Mouse (Mus musculus) heart, embryonic 13.5 days (tissue): ENCODE measurements at regions not wholly inside any gene's neighbourhood (a gene's known extent, or its start where the extent isn't known, plus 50 kb on each side); places are given as distances from the start of the nearest gene placed in this dataset.
A peak's percentile ranks its signal among the peaks of the same experiment; 100 is the strongest.

ENCODE experiments used
- ATAC-seq: fragments of 200-750 bp; cut with Nextera tagmentation; 2 replicates; pipeline ENCODE4 v1.8.0; 2017; ENCODE audit warnings: moderate TSS enrichment; ENCODE audit not compliant: insufficient number of reproducible peaks, low FRiP score, low TSS enrichment; ENCODE audit errors: extremely low read depth
- H3K27ac ChIP-seq: fragments of 300-500 bp; sonication (generic); replicated peaks from 2 replicates; pipeline ENCODE4 v1.5.1; 2015; ENCODE audit warnings: moderate library complexity, mild to moderate bottlenecking, inconsistent platforms
- H3K27me3 ChIP-seq: fragments of 300-500 bp; sonication (generic); replicated peaks from 2 replicates; pipeline ENCODE4 v1.6.1; 2015; ENCODE audit warnings: mild to moderate bottlenecking, inconsistent platforms
- H3K36me3 ChIP-seq: fragments of 300-500 bp; sonication (generic); 2 replicates; pipeline ENCODE4 v1.6.1; 2015; ENCODE audit warnings: mild to moderate bottlenecking, inconsistent platforms
- H3K4me1 ChIP-seq: fragments of 300-500 bp; sonication (generic); 2 replicates; pipeline ENCODE4 v1.6.1; 2015; ENCODE audit warnings: inconsistent platforms
- H3K4me2 ChIP-seq: fragments of 300-500 bp; sonication (generic); 2 replicates; pipeline ENCODE4 v1.6.1; 2015; ENCODE audit warnings: inconsistent platforms, mild to moderate bottlenecking, moderate library complexity
- H3K4me3 ChIP-seq: fragments of 300-500 bp; sonication (generic); 2 replicates; pipeline ENCODE4 v1.5.1; 2015; ENCODE audit warnings: moderate library complexity, mild to moderate bottlenecking, inconsistent platforms
- H3K9ac ChIP-seq: fragments of 300-500 bp; sonication (generic); 2 replicates; pipeline ENCODE4 v1.6.1; 2015; ENCODE audit warnings: inconsistent platforms, mild to moderate bottlenecking, moderate library complexity
- H3K9me3 ChIP-seq: fragments of 300-500 bp; sonication (generic); 2 replicates; pipeline ENCODE4 v1.6.1; 2016; ENCODE audit warnings: inconsistent platforms
- WGBS: fragments of 180-500 bp; shearing (Covaris S2); methylation state at CpG from one replicate; pipeline ENCODE4 v1.1.7; 2015; ENCODE audit warnings: mixed read lengths; 5-methylcytosine and 5-hydroxymethylcytosine counted together

GRCm38 (mm10) chr19:56041930-56042329 is 245.0 kb upstream of the Habp2 start:
- Histone ChIP-seq H3K27me3 (no peaks in the 10 kb centered on the region), H3K36me3 (no peaks in the 10 kb centered on the region), H3K9ac (no peak overlapping the region), H3K4me3 (no peak overlapping the region), H3K9me3 (no peaks in the 10 kb centered on the region), H3K4me2 (no peak overlapping the region), H3K4me1 (no peaks in the 10 kb centered on the region), H3K27ac (no peak overlapping the region)
- WGBS, result 87% methylated on average over 3 of the region's 3 CpGs
- no peak for ATAC-seq

DNA sequence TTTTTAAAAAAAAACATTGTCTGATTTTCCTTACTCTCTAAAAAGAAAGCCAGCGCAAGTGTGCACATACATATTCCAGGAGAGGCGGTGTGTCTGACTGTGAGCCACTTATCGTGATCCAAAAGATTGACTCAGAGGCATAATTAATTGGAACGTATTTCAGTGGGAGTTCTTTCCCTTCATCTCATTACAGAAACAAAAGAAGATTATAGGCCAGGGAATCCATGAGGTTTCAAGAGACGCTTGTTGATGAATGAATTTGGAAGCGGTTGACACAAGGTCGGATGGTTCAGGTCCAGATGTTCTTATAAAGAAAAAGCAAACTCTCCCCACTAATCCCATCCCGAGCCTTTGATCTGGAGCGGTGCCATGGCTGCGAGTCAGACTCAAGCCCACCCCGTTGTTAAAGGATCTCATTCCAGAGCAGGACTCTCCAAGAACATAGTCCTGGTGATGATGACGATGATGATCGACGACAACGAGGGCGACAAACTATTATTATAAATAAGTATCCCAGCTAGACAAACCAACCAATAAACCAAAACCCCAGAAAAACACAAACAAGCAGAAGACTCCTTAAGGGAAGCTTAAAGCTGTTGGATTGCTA is 240.1 kb upstream of the Habp2 start:
- H3K27ac ChIP-seq, result no peak overlapping the region
- no peaks in the 10 kb centered on the region for H3K36me3 ChIP-seq
- H3K4me2 ChIP-seq, result no peak overlapping the region
- no peak overlapping the region for H3K4me3 ChIP-seq
- H3K27me3 ChIP-seq, result no peaks in the 10 kb centered on the region
- H3K4me1 ChIP-seq, result no peaks in the 10 kb centered on the region
- H3K9me3 ChIP-seq, result no peaks in the 10 kb centered on the region
- ATAC-seq, result no peak
- 83% methylated on average over 16 of the region's 16 CpGs for WGBS
- no peak overlapping the region for H3K9ac ChIP-seq

GRCm38 (mm10) chr19:56054186-56054585 is 232.8 kb upstream of the Habp2 start:
- Histone ChIP-seq H3K27ac (no peak overlapping the region), H3K9ac (no peak overlapping the region), H3K36me3 (no peaks in the 10 kb centered on the region), H3K4me2 (no peak overlapping the region), H3K4me1 (no peaks in the 10 kb centered on the region), H3K9me3 (no peaks in the 10 kb centered on the region), H3K27me3 (no peaks in the 10 kb centered on the region; the same call in 1 of the 2 replicates), H3K4me3 (no peak overlapping the region)
- WGBS, result 82% methylated on average over 8 of the region's 8 CpGs
- ATAC-seq, result no peak

- Histone ChIP-seq H3K9ac (no peak overlapping the region), H3K9me3 (no peaks in the 10 kb centered on the region), H3K27me3 (no peaks in the 10 kb centered on the region; the same call in 1 of the 2 replicates), H3K4me2 (no peak overlapping the region), H3K27ac (no peak overlapping the region), H3K4me3 (no peak overlapping the region), H3K36me3 (no peaks in the 10 kb centered on the region), H3K4me1 (no peaks in the 10 kb centered on the region)
- 73% methylated on average over 6 of the region's 6 CpGs for WGBS
- no peak for ATAC-seq
Measured at GRCm38 (mm10) chr19:56056397-56056796, 230.5 kb upstream of the Habp2 start.

GRCm38 (mm10) chr19:56061882-56062540 is 224.9 kb upstream of the Habp2 start:
- Histone ChIP-seq H3K4me1 (no peaks in the 10 kb centered on the region), H3K36me3 (no peaks in the 10 kb centered on the region), H3K9me3 (no peaks in the 10 kb centered on the region), H3K9ac (no peak overlapping the region), H3K4me3 (no peak overlapping the region), H3K27me3 (peaks cover 4% of the 10 kb centered on the region; the same call in 1 of the 2 replicates), H3K27ac (no peak overlapping the region), H3K4me2 (no peak overlapping the region)
- 71% methylated on average over 10 of the region's 10 CpGs for WGBS
- ATAC-seq, result no peak

DNA sequence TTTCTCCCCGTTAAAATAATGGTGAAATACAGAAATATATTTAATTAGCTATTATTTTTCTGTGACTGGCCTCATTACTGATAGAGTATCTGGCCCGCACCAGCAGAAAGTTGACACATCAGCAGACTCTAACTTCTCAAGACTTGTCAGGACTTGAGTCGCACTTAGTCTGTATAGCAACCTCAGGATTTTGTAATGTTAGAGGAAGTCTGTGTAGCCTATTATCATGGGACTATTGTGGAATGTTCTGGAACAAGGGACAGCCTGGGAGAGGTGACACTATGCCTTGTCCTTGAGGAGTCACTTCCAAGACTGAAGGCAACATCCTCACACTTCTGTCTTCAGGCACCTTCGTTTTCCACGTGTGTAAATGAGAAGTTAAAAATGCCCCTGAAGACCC is 223.8 kb upstream of the Habp2 start:
- Histone ChIP-seq H3K27ac (no peak overlapping the region), H3K4me3 (no peak overlapping the region), H3K4me1 (no peaks in the 10 kb centered on the region), H3K27me3 (0 out of 2 replicates have a peak, but pooled peaks cover 8% of the 10 kb centered on the region), H3K9me3 (no peaks in the 10 kb centered on the region), H3K9ac (no peak overlapping the region), H3K4me2 (no peak overlapping the region), H3K36me3 (no peaks in the 10 kb centered on the region)
- WGBS, result 63% methylated on average over 5 of the region's 5 CpGs
- ATAC-seq, result no peak

GRCm38 (mm10) chr19:56065730-56066129 is 221.2 kb upstream of the Habp2 start:
- Histone ChIP-seq H3K4me1 (peaks cover 7% of the 10 kb centered on the region), H3K27ac (no peak overlapping the region), H3K4me3 (no peak overlapping the region), H3K9ac (no peak overlapping the region), H3K9me3 (no peaks in the 10 kb centered on the region), H3K36me3 (no peaks in the 10 kb centered on the region), H3K4me2 (no peak overlapping the region), H3K27me3 (0 out of 2 replicates have a peak, but pooled peaks cover 8% of the 10 kb centered on the region)
- 45% methylated on average over 6 of the region's 6 CpGs for WGBS
- ATAC-seq, result no peak

DNA sequence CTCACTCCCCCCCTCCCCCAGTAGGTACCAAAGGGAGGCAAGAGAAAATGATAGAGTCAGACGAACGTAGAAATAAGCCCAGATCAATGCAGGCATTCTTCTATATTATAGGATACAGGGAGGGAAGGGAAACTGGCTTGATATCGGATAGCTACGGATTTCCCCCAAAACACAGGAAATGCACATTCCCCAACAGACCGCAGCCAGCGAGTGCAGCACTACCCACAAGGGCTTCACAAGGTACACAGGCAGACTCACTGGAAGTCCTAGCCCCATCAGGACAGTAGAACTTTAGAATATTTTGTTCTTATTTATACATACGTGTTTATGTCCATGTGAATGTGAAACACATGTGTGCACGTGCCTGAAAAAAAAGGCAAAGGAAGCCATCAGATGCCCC is 218.8 kb upstream of the Habp2 start:
- H3K27ac ChIP-seq, result no peak overlapping the region
- no peak overlapping the region for H3K4me3 ChIP-seq
- no peaks in the 10 kb centered on the region for H3K9me3 ChIP-seq
- no peak overlapping the region for H3K4me2 ChIP-seq
- H3K4me1 ChIP-seq, result peaks cover 7% of the 10 kb centered on the region
- no peak overlapping the region for H3K9ac ChIP-seq
- H3K27me3 ChIP-seq, result 0 out of 2 replicates have a peak, but pooled peaks cover 8% of the 10 kb centered on the region
- 57% methylated on average over 8 of the region's 8 CpGs for WGBS
- no peaks in the 10 kb centered on the region for H3K36me3 ChIP-seq
- no peak for ATAC-seq

DNA sequence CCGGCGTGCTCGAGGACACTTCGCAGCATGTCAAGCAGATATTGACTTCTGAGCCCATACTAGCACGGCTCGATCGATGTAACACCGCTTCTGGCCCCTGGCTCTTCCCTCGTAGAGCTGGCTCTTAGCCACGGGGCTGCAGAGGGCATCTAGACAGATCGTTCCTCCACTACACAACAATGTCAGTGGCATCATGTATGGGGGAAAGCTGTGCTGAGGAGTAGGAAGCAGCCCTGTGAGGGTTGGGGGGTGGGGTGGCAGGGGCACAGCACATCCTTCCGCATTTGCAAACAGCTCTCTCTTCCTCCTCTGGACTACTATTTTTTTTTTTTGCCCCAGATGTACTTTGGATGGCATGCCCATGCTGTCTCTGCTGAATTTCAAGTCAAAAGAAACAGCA is 218.1 kb upstream of the Habp2 start:
- H3K4me2 ChIP-seq, result peak overlapping the region; percentile 9; the same call in 1 of the 2 replicates

GRCm38 (mm10) chr19:56069266-56069665 is 217.7 kb upstream of the Habp2 start:
- Histone ChIP-seq H3K27me3 (0 out of 2 replicates have a peak, but pooled peaks cover 7% of the 10 kb centered on the region), H3K9me3 (no peaks in the 10 kb centered on the region), H3K9ac (no peak overlapping the region), H3K4me3 (no peak overlapping the region), H3K36me3 (no peaks in the 10 kb centered on the region), H3K4me1 (peaks cover 7% of the 10 kb centered on the region), H3K4me2 (no peak overlapping the region), H3K27ac (no peak overlapping the region)
- 53% methylated on average over 10 of the region's 10 CpGs for WGBS
- ATAC-seq, result no peak

More for the DNA sequence above, 218.1 kb upstream of the Habp2 start:
- H3K27ac ChIP-seq, result no peak overlapping the region
- ATAC-seq, result no peak
- H3K4me1 ChIP-seq, result peaks cover 7% of the 10 kb centered on the region
- no peak overlapping the region for H3K9ac ChIP-seq
- no peaks in the 10 kb centered on the region for H3K9me3 ChIP-seq
- 62% methylated on average over 12 of the region's 12 CpGs for WGBS
- 0 out of 2 replicates have a peak, but pooled peaks cover 4% of the 10 kb centered on the region for H3K27me3 ChIP-seq
- H3K36me3 ChIP-seq, result no peaks in the 10 kb centered on the region
- no peak overlapping the region for H3K4me3 ChIP-seq

DNA sequence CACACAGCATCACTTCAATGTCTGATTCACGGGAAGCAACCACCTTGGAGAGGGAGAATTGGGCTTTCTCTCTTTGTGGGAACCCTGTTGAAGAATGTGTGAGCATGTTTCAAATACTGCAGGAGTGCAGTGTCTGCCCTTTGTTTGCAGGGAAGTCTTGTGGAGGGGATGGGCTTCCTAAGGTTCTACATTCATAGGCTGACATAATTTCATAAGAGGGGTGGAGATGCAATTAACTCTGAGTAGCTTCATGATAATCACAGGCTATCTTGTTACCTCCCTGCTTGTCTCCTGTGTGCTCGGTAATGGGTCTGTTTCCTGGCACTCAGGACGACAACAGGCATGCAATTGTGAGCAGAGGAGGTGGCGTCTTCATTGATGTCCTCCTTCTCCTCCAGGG is 215.6 kb upstream of the Habp2 start:
- Histone ChIP-seq H3K36me3 (no peaks in the 10 kb centered on the region), H3K4me3 (no peak overlapping the region), H3K4me1 (peaks cover 7% of the 10 kb centered on the region), H3K27me3 (0 out of 2 replicates have a peak, but pooled peaks cover 7% of the 10 kb centered on the region), H3K9me3 (no peaks in the 10 kb centered on the region), H3K9ac (no peak overlapping the region), H3K27ac (no peak overlapping the region), H3K4me2 (no peak overlapping the region)
- ATAC-seq, result no peak
- WGBS, result 59% methylated on average over 4 of the region's 4 CpGs

DNA sequence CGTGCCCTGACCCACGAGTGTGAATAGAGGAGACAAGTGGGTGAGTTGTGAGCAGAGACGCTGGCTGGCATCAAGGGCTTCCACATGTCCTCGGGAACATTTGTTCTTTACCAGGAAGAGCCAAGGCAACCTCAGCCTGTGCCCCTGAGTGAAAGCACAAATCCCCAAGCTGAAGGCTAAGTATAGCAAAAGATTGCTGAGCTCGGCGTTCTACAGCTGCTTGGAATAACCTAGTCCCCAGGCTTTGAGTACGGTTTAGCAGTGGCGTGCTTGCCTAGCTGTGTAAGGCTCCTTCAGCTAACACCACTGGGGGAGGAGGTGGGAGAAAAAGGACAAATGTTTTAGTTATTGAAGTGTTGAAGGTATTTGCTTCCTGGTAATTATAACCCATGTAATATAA is 210.8 kb upstream of the Habp2 start:
- Histone ChIP-seq H3K27me3 (0 out of 2 replicates have a peak, but pooled peaks cover 3% of the 10 kb centered on the region), H3K4me3 (no peak overlapping the region), H3K36me3 (no peaks in the 10 kb centered on the region), H3K4me2 (no peak overlapping the region), H3K9me3 (no peaks in the 10 kb centered on the region), H3K9ac (no peak overlapping the region), H3K4me1 (no peaks in the 10 kb centered on the region), H3K27ac (no peak overlapping the region)
- WGBS, result 73% methylated on average over 8 of the region's 8 CpGs
- no peak for ATAC-seq
